Mouse (Mus musculus): ENCODE measurements around the gene Cggbp1.
"Not testable (repeated sequence)": the region's sequence is repeated elsewhere in the genome, so short reads cannot be mapped to it uniquely, and the experiment has no call there.

Cggbp1 gene

GRCm38 (mm10) chr16:64851563-64852362 is at the start of gene Cggbp1, which contains the start of gene Zfp654:
TSS of gene Cggbp1 (plus strand) at chr16:64851996.
TSS of gene Zfp654 (minus strand) at chr16:64851652.
- in situ Hi-C loops (cut with MboI), result no loop called here

DNA sequence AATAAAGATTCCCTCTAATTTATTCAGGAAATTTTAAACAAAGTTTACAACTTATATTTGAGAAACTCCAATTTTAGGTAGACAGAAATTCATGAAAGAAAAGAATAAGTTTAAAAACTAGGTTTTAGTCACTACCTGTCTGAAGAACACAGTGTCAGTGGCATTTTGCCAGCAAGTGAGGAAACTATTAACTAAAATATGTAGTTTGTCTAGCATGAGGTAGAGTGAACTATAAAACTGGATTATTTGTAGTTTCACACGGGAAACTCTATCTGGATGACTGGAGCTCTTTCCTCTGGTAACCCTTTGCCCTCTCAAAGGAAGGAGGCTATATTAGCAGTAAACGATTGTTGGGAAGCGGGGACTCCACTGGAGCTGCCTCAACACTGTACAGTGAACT is 48.8 kb upstream of the Cggbp1 start:
- in situ Hi-C loops (cut with MboI), result no loop called here

- in situ Hi-C loops (cut with MboI), result no loop called here
Measured at GRCm38 (mm10) chr16:64817094-64817765, 34.6 kb upstream of the Cggbp1 start.

- in situ Hi-C loops (cut with MboI), result no loop called here
Measured at GRCm38 (mm10) chr16:64823890-64824289, 27.9 kb upstream of the Cggbp1 start.

- in situ Hi-C loops (cut with MboI), result no loop called here
Measured at GRCm38 (mm10) chr16:64824474-64824873, 27.3 kb upstream of the Cggbp1 start.

GRCm38 (mm10) chr16:64830291-64830690 is 21.5 kb upstream of the Cggbp1 start:
- in situ Hi-C loops (cut with MboI), result no loop called here

DNA sequence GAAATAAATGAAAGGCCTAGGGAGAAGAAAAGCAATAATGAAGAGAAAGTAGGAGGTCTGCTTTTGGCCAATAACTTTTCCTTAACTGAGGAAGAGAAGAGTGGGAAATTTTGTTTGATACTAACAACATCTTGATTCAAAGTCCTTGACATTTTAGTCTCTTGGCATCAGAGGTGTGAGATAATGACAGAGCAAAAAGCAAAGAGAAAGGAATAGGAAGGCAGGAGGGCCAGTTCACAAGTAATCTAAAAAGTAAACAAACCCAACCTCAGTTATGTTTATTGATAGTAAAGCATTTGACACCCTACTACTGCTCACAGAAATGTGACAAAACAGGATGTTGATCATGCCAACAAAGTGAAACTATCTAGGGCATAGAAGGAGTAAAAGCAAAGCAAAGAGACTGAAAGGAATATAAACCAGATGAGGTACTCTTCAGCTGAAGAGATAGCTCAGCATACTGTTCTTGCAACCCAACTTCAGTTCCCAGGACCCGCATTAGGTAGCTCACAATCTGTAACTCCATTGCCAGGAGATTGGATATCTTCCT is 15.7 kb upstream of the Cggbp1 start:
- in situ Hi-C loops (cut with MboI), result no loop called here

- in situ Hi-C loops (cut with MboI), result no loop called here
Measured at GRCm38 (mm10) chr16:64836709-64837108, 15.1 kb upstream of the Cggbp1 start.

- in situ Hi-C loops (cut with MboI), result no loop called here
Measured at GRCm38 (mm10) chr16:64841481-64842373, 10.1 kb upstream of the Cggbp1 start.

- in situ Hi-C loops (cut with MboI), result no loop called here
Measured at GRCm38 (mm10) chr16:64842374-64842729, 9.4 kb upstream of the Cggbp1 start.

DNA sequence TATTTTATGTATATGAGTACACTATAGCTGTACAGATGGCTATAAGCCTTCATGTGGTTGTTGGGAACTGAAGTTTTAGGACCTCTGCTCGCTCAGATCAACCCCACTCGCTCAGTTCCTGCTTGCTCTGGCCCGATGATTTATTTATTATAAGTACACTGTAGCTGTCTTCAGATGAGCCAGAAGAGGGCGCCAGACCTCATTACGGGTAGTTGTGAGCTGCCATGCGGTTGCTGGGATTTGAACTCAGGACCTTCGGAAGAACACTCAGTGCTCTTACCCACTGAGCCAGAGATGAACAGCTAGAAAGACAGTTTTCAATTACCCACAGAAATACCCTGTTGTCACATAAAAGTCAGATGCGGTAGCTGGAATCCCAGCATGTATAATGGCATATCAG is 5.8 kb upstream of the Cggbp1 start:
- in situ Hi-C loops (cut with MboI), result no loop called here

DNA sequence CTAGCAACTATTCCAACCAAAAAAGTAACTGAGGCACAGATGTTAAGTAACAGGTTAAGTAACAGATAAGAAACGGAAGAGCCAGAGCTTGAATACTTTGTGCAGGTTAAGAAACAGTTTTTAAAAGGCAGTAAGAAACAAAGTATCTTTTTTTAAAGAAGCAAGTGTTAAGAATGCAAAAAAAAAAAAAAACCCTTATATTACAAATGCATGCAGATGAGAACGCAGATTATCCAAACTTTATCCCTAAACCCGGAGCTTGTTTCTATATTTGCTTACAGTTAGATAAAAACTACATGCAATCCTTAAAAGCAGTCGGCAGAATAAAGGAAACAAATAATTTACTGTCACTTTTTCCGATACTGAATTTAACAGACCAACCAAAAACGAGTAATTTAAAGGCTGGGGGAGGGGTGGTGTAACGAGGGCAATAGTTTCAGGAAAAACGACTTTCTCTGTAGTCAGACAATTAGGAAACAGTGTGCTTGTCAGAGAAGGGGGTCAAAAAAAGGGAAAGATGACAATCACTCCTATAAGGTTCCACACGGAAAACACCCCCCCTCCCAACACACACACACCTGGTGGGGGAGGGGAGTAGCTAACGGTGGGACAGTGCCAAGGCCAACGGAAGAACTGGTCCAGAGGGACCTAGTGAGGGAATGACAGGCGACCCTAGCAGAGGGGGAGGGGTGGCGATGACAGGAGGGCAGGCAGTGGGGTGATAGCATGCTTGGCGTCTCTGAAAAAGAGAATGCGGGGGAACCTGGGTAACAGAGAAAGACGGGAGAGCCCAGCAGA is 1.3 kb upstream of the Cggbp1 start:
- in situ Hi-C loops (cut with MboI), result no loop called here

DNA sequence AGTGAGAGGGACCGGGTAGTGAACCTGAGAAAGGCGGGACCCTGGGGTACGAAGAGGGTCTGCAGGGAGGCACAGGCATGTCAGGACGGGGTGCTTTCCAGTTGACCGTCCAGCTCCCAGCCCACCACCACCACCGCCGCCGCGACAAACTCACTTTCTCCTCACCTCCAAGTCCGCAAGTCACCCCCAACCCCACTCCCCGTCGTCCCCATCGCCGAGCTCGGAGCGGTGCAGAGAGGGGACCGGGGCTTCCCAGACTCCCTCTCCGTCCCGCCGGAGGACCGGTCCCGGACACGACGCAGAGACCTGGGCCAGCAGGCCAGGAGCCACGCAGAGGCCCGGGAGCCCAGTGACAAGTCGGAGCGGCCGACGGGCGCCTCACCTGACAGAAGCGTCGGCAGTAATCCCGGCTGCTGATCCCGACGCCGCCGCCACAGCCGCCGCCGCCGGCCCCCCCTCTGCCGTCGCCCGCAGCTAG is 672 bp upstream of the Cggbp1 start:
- in situ Hi-C loops (cut with MboI), result no loop called here

GRCm38 (mm10) chr16:64852441-64852871 is 660 bp downstream of the Cggbp1 start:
- in situ Hi-C loops (cut with MboI), result no loop called here

DNA sequence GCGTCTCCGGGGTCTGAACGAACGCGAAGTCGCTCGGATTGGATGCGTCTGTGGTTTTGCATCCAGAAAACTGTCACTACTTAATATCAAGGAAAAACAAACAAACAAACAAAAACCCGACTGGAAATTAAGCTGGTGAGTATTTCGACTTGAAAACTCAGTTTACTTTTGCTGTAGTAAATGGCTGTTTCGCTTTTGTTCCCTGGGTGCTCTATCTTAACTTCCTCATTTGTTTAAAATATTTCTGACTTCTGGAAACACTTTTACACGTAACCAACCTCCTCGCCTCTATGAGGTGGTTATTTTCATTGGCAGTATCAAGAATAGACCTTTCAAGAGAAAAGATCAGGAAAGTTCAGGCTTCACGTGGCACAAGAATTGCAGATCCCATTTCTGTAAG is 1.1 kb downstream of the Cggbp1 start:
- in situ Hi-C loops (cut with MboI), result no loop called here

DNA sequence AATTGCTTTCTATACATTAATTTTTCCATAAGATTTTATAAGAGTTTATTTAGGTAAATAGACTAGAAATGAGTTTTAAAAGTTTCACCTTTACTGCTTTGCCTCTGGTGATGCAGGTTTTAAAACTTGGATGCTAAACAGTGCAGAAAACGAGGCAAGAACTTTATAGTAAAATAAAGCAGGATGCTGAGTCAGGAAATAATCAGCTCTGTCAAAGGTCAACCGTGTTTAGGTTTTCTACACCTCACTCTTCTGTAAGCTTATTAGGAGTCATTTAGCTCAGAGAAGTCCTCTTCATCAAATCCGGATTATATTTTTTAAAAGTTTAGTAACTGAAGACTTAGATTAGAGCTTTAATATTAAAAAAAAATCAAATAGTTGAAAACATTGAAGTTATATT is 5.2 kb downstream of the Cggbp1 start:
- in situ Hi-C loops (cut with MboI), result no loop called here

GRCm38 (mm10) chr16:64865841-64866240 is 14.0 kb downstream of the Cggbp1 start:
- in situ Hi-C loops (cut with MboI), result not testable (repeated sequence)

- in situ Hi-C loops (cut with MboI), result no loop called here
Measured at GRCm38 (mm10) chr16:64868613-64869012, 16.8 kb downstream of the Cggbp1 start.

GRCm38 (mm10) chr16:64869621-64870020 is 17.8 kb downstream of the Cggbp1 start:
- in situ Hi-C loops (cut with MboI), result no loop called here

DNA sequence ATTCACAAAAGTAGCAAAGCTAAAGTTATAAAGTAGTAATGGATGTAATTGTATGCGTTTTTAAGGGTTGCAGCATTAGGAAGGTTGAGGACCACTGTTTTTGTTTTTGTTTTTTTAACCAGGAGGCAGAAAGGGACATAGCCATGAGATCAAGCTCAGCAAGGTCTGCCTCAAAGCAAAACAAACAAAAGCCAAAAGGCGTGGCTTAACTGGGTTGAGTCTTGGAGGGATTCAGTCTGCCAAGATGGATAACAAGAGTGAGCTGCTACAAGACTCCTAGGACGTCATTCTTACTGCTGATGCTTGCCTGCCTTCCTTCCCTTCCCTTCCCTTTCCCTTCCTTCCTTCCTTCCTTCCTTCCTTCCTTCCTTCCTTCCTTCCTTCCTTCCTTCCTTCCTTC is 20.5 kb downstream of the Cggbp1 start:
- in situ Hi-C loops (cut with MboI), result no loop called here

- in situ Hi-C loops (cut with MboI), result no loop called here
Measured at GRCm38 (mm10) chr16:64872841-64873240, 21.0 kb downstream of the Cggbp1 start.

All from mature B cell (primary cell).